Mouse (Mus musculus) stomach, embryonic 15.5 days (tissue): Measurements from ENCODE around the gene Pea15a. TPM values are rescaled to one million over a fixed set of nuclear protein-coding genes. Genes with fewer than 3 reads are reported as not detected.

Experiments
- ATAC-seq: fragments of 200-750 bp; cut with Nextera tagmentation; 2 replicates; pipeline ENCODE4 v1.8.0; 2017; ENCODE audit warnings: low read depth, moderate number of reproducible peaks, moderate TSS enrichment; ENCODE audit not compliant: insufficient read depth, low FRiP score
- H3K27ac ChIP-seq: fragments of 300-500 bp; sonication (generic); 2 replicates; pipeline ENCODE4 v1.5.1; 2015; ENCODE audit warnings: mild to moderate bottlenecking, inconsistent platforms
- H3K27me3 ChIP-seq: fragments of 300-500 bp; sonication (generic); replicated peaks from 2 replicates; pipeline ENCODE4 v1.6.1; 2015; ENCODE audit warnings: inconsistent platforms
- H3K36me3 ChIP-seq: fragments of 300-500 bp; sonication (generic); 2 replicates; pipeline ENCODE4 v1.6.1; 2015; ENCODE audit warnings: inconsistent platforms
- H3K4me1 ChIP-seq: fragments of 300-500 bp; sonication (generic); 2 replicates; pipeline ENCODE4 v1.6.1; 2015; ENCODE audit warnings: inconsistent platforms
- H3K4me2 ChIP-seq: fragments of 300-500 bp; sonication (generic); 2 replicates; pipeline ENCODE4 v1.6.1; 2015; ENCODE audit warnings: mild to moderate bottlenecking, inconsistent platforms
- H3K4me3 ChIP-seq: fragments of 300-500 bp; sonication (generic); replicated peaks from 2 replicates; pipeline ENCODE4 v1.5.1; 2015; ENCODE audit warnings: inconsistent platforms
- H3K9ac ChIP-seq: fragments of 300-500 bp; sonication (generic); 2 replicates; pipeline ENCODE4 v1.6.1; 2015; ENCODE audit warnings: inconsistent platforms
- H3K9me3 ChIP-seq: fragments of 300-500 bp; sonication (generic); 2 replicates; pipeline ENCODE4 v1.6.1; 2016; ENCODE audit warnings: inconsistent platforms
- WGBS: fragments of 180-500 bp; shearing (Covaris S2); methylation state at CpG from one replicate; pipeline ENCODE4 v1.1.7; 2015; 5-methylcytosine and 5-hydroxymethylcytosine counted together
- polyA plus RNA-seq: library from polyadenylated mRNA; unstranded; fragments of >200 nt; fragmentation: Nextera tagmentation; extraction: Ambion mirVana; gene quantifications from 2 replicates; pipeline ENCODE4 v1.2.1, GENCODE M21; 2015

The Pea15a gene
- polyA plus RNA-seq, 1 experiment from 2014 or later = 103 TPM

DNA sequence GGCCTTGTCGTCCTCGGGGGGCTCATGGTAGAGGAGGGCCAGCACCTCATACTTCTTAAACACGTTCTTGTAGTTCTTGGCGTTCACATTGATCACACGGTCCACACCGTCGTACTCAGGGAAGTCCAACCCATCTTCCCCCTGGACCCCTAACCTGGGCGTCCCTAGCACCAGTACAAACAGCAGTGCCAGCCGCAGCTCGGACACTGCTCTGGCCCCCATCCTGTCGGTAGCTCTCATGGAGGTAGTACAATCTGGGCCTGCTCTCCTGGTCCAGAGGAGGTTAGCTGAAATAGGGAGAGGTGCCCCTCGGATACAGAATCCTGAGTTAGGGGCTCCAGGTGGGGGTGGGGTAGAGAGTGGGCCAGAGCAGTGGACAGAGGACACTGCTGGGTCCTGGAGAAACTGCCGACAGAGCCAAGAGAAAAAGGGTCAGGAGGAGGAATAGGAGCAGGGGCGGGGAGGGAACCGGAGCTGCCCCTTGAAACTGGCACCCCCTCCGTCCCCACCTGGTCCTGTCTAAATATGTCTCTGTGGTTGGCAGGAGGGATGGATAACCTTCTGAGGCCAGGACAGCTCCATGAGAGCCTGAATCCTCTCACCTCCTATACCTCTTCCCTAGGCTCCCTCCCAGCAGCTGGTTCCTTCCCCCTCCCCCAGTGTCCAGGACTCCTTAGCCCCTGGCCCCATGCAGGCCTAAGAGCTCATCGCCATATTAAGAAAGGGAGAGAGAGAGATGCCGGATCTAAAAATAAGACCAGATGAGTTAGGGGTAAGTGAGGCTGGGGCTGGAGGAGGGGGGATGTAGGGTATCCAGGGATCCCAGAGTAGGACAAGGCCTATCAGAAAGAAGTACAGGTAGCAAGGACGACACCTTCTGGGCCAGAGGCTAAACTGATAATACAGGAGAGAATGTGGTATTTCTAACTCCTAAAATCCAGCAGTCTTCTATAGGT is 13.1 kb upstream of the Pea15a start, which contains the start of gene Casq1:
Gene Casq1 (minus strand): TSS at position 418 of the 956 bp plus-strand sequence.
- Histone ChIP-seq H3K4me3 (no peak within 1 kb of the TSS), H3K9ac (no peak within 1 kb of the TSS), H3K4me1 (peaks cover 27% of the 10 kb centered on the region), H3K36me3 (no peaks in the 10 kb centered on the region), H3K27me3 (no peaks in the 10 kb centered on the region), H3K27ac (peak within 1 kb of the TSS; percentile 67), H3K9me3 (no peaks in the 10 kb centered on the region), H3K4me2 (no peak within 1 kb of the TSS)
- 80% methylated on average over 19 of the region's 19 CpGs for WGBS
- ATAC-seq = no peak

- Histone ChIP-seq H3K4me2 (no peak overlapping the region), H3K36me3 (no peaks in the 10 kb centered on the region), H3K27me3 (no peaks in the 10 kb centered on the region), H3K27ac (no peak overlapping the region), H3K9ac (no peak overlapping the region), H3K4me3 (no peak overlapping the region), H3K4me1 (peaks cover 30% of the 10 kb centered on the region), H3K9me3 (no peaks in the 10 kb centered on the region)
- WGBS = 54% methylated on average over 15 of the region's 15 CpGs
- no peak for ATAC-seq
These were observed 11.7 kb upstream of the Pea15a start for GRCm38 (mm10) chr1:172218164-172218910.

DNA sequence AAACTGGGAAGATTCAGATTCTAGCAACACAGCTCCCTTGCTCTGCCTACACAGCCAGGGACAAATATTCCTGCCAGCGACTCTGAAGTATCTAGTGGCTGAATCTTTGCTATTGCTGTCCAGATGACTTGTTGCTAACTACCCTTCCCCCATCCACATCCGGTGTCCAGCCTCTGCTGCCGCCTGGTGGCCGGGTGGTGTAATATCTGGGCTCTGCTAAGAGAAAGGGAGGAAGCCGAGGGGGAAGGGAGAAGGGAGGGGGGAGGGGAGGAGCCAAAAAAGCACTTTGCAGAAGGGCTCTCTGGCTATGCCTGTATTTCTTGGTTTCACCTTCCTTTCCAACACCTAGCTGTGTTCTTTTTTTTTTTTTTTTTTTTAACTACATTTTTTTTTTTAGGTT is 10.5 kb upstream of the Pea15a start:
- peaks cover 30% of the 10 kb centered on the region for H3K4me1 ChIP-seq
- peak overlapping the region; percentile 67; the same call in 1 of the 2 replicates for H3K27ac ChIP-seq
- H3K4me2 ChIP-seq = peak overlapping the region; percentile 40
- no peak overlapping the region for H3K9ac ChIP-seq
- WGBS = 1% methylated on average over 5 of the region's 5 CpGs
- peak overlapping the region; percentile 19 for H3K4me3 ChIP-seq
- peak; percentile 59; the same call in 1 of the 2 replicates for ATAC-seq
- H3K9me3 ChIP-seq = no peaks in the 10 kb centered on the region
- H3K27me3 ChIP-seq = no peaks in the 10 kb centered on the region
- no peaks in the 10 kb centered on the region for H3K36me3 ChIP-seq

- ATAC-seq = no peak
- Histone ChIP-seq H3K4me3 (no peak overlapping the region), H3K9me3 (no peaks in the 10 kb centered on the region), H3K9ac (no peak overlapping the region), H3K36me3 (no peaks in the 10 kb centered on the region), H3K27ac (no peak overlapping the region), H3K4me2 (no peak overlapping the region), H3K4me1 (peaks cover 14% of the 10 kb centered on the region), H3K27me3 (no peaks in the 10 kb centered on the region)
- 42% methylated on average over 3 of the region's 3 CpGs for WGBS
These were observed 8.1 kb upstream of the Pea15a start for GRCm38 (mm10) chr1:172214748-172215147.

DNA sequence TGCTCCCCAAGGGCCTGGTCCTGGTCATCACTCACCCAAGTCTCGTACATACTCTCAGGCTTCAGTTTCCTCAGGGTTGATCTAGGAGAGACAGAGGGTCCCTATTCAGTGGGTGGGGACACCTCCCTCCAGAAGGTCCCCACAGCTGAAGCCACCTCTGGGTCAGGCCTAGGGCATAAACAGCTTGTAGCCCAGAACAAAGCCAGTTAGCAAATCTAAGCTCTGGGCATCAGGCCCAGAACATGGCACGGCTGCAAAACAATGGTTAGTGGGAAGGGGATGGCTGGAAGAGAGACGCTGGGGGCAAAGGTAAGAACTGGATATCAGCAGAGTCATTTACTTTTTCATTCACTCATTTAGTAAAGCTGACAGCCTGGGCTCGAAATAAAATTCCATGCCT is 7.2 kb upstream of the Pea15a start:
- H3K9me3 ChIP-seq = no peaks in the 10 kb centered on the region
- no peaks in the 10 kb centered on the region for H3K27me3 ChIP-seq
- no peak overlapping the region for H3K4me3 ChIP-seq
- no peak overlapping the region for H3K4me2 ChIP-seq
- 59% methylated on average over 4 of the region's 4 CpGs for WGBS
- no peak overlapping the region for H3K27ac ChIP-seq
- H3K4me1 ChIP-seq = peaks cover 7% of the 10 kb centered on the region; the same call in 1 of the 2 replicates
- no peaks in the 10 kb centered on the region for H3K36me3 ChIP-seq
- ATAC-seq = no peak
- no peak overlapping the region for H3K9ac ChIP-seq

GRCm38 (mm10) chr1:172212776-172213175 is 6.2 kb upstream of the Pea15a start:
- Histone ChIP-seq H3K4me1 (peaks cover 7% of the 10 kb centered on the region; the same call in 1 of the 2 replicates), H3K27me3 (no peaks in the 10 kb centered on the region), H3K36me3 (no peaks in the 10 kb centered on the region), H3K4me2 (no peak overlapping the region), H3K9ac (no peak overlapping the region), H3K9me3 (no peaks in the 10 kb centered on the region), H3K27ac (no peak overlapping the region), H3K4me3 (no peak overlapping the region)
- WGBS = 50% methylated on average over 5 of the region's 5 CpGs
- ATAC-seq = no peak

GRCm38 (mm10) chr1:172207111-172207584 is 544 bp upstream of the Pea15a start:
- 16% methylated on average over 7 of the region's 7 CpGs for WGBS
- peak overlapping the region; percentile 59; the same call in 1 of the 2 replicates for H3K4me3 ChIP-seq
- no peaks in the 10 kb centered on the region for H3K9me3 ChIP-seq
- peaks cover 51% of the 10 kb centered on the region for H3K4me1 ChIP-seq
- H3K27ac ChIP-seq = peak overlapping the region; percentile 82
- no peaks in the 10 kb centered on the region for H3K36me3 ChIP-seq
- peak; percentile 8; the same call in 1 of the 2 replicates for ATAC-seq
- peak overlapping the region; percentile 63 for H3K4me2 ChIP-seq
- H3K27me3 ChIP-seq = no peaks in the 10 kb centered on the region
- no peak overlapping the region for H3K9ac ChIP-seq

GRCm38 (mm10) chr1:172205741-172206087 is 890 bp downstream of the Pea15a start:
- peak overlapping the region; percentile 63 for H3K4me2 ChIP-seq
- H3K4me1 ChIP-seq = peaks cover 63% of the 10 kb centered on the region
- no peaks in the 10 kb centered on the region for H3K27me3 ChIP-seq
- H3K4me3 ChIP-seq = peak overlapping the region; percentile 59
- H3K36me3 ChIP-seq = 0 out of 2 replicates have a peak, but pooled peaks cover 2% of the 10 kb centered on the region
- peak overlapping the region; percentile 82 for H3K27ac ChIP-seq
- ATAC-seq = no peak
- H3K9ac ChIP-seq = peak overlapping the region; percentile 44; the same call in 1 of the 2 replicates
- WGBS = 12% methylated on average over 3 of the region's 3 CpGs
- H3K9me3 ChIP-seq = no peaks in the 10 kb centered on the region

DNA sequence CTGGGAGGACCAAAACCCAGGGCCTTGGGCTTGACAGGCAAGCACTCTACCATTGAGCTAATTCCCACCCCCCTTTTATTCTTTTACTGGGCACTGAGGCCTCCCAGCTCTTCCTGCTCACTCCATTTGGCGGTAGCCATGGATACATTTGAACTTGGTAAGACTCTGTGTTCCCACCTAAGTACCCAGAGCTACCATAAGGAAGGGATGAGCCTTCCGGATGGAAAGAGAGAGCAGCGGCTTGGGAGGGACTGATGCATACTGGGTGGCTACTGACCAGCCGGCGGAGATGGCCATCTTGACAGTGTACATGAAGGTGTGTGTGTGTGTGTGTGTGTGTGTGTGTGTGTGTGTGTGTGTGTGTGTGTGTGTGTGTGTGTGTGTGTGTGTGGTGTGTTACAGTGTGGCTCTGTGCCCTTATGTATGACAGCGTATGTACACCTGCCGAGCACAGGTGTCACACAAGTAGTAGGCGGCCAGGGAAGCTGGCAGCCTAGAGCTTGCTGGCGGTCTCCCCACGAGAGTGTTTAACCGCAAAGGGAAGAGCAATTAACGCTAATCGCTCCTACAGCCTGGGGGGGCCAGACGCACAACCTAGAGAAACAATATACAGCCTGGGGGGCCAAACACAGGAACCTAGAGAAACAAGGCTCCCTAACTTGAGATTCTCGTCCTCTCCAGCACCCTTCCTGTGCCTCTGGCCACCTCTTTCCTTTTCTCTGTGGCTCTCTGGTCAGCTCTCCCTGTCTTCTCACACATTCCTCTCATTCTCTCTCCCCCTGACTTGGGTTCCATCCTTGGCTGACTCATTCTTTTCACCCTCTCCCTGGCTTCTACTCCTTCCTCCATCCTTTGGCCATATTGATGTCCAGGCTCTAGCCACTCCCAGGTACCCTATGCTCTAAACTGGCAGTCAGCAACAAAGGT is 1.5 kb downstream of the Pea15a start:
- no peaks in the 10 kb centered on the region for H3K9me3 ChIP-seq
- peak overlapping the region; percentile 63 for H3K4me2 ChIP-seq
- ATAC-seq = no peak
- peak overlapping the region; percentile 82 for H3K27ac ChIP-seq
- peak overlapping the region; percentile 59 for H3K4me3 ChIP-seq
- WGBS = 62% methylated on average over 15 of the region's 15 CpGs
- H3K27me3 ChIP-seq = no peaks in the 10 kb centered on the region
- peak overlapping the region; percentile 44; the same call in 1 of the 2 replicates for H3K9ac ChIP-seq
- H3K4me1 ChIP-seq = peaks cover 67% of the 10 kb centered on the region
- H3K36me3 ChIP-seq = peaks cover 3% of the 10 kb centered on the region; the same call in 1 of the 2 replicates

GRCm38 (mm10) chr1:172204033-172204813 is 2.4 kb downstream of the Pea15a start:
- no peak for ATAC-seq
- no peak overlapping the region for H3K9ac ChIP-seq
- no peaks in the 10 kb centered on the region for H3K27me3 ChIP-seq
- no peak overlapping the region for H3K4me3 ChIP-seq
- H3K4me1 ChIP-seq = peaks cover 67% of the 10 kb centered on the region
- H3K4me2 ChIP-seq = peak overlapping the region; percentile 63
- 28% methylated on average over 9 of the region's 9 CpGs for WGBS
- peak overlapping the region; percentile 74 for H3K27ac ChIP-seq
- no peaks in the 10 kb centered on the region for H3K9me3 ChIP-seq
- H3K36me3 ChIP-seq = peaks cover 11% of the 10 kb centered on the region; the same call in 1 of the 2 replicates
